27 mouse cellular contexts compared by ENCODE assay signal in the genomic region with DNA sequence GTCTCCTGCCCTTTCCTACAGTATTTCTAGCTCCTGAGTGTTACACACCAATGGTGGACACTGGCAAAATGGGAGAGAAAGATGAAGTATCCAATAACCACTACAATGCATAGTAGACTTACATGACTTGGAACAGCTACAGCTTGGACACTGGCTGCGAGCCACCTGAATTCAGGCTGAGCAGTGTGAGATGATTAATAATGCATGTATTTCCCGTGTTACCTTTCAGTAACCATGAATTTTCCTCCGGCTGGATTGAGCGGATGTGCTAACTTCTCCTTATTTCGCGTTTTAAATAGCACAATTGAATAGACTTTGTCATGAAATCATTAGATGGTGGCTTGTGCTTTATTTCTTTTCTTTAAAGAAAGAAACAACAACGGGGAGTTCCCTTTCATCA.
DNase-seq lines count a peak whose midpoint lies in the region; ATAC-seq and TF ChIP-seq lines count a peak whose summit lies in the region.
"Had no signal": no experiment of that assay in that cellular context is flagged by ENCODE, and none has a peak within 500 bp of the region (broad histone marks: within the 10 kb centered on the region; RNA-seq: fewer than 3 reads in every experiment).

No protein-coding gene starts in this region.

- peak overlapping the region; percentile 35; the same call in 1 of the 2 replicates for H3K27ac ChIP-seq in forebrain, embryonic 15.5 days (replicated peaks)
- H3K27ac ChIP-seq in forebrain, postnatal 0 days (ENCODE audit: low read depth, low read length): no peak overlapping the region
- H3K27ac ChIP-seq in hindbrain, embryonic 15.5 days (replicated peaks): peak overlapping the region; percentile 56
- no peak overlapping the region for H3K27ac ChIP-seq in hindbrain, embryonic 11.5 days (ENCODE audit: low read depth, low read length)
- peak overlapping the region; percentile 69; the same call in 1 of the 2 replicates for H3K27ac ChIP-seq in neural tube, embryonic 13.5 days (replicated peaks)
- peak overlapping the region; percentile 39 for H3K27ac ChIP-seq in neural tube, embryonic 15.5 days (replicated peaks)
- H3K27ac ChIP-seq in intestine, embryonic 16.5 days (ENCODE audit: low read length): no peak overlapping the region
- H3K27ac ChIP-seq: intestine, embryonic 15.5 days; kidney, postnatal 0 days; limb, embryonic 10.5 days; limb, embryonic 15.5 days; liver, embryonic 13.5 days had no signal

- peaks cover 9% of the 10 kb centered on the region for H3K4me1 ChIP-seq in forebrain, embryonic 15.5 days
- peaks cover 4% of the 10 kb centered on the region; the same call in 1 of the 2 replicates for H3K4me1 ChIP-seq in forebrain, postnatal 0 days (ENCODE audit: insufficient read depth)
- peaks cover 10% of the 10 kb centered on the region for H3K4me1 ChIP-seq in hindbrain, embryonic 15.5 days (replicated peaks)
- H3K4me1 ChIP-seq in hindbrain, embryonic 11.5 days (replicated peaks; ENCODE audit: control insufficient read depth, insufficient read depth, low read length): no peaks in the 10 kb centered on the region
- H3K4me1 ChIP-seq in neural tube, embryonic 13.5 days (replicated peaks): peaks cover 14% of the 10 kb centered on the region
- peaks cover 4% of the 10 kb centered on the region; the same call in 1 of the 2 replicates for H3K4me1 ChIP-seq in neural tube, embryonic 15.5 days
- no peaks in the 10 kb centered on the region for H3K4me1 ChIP-seq in intestine, embryonic 16.5 days (ENCODE audit: control insufficient read depth, insufficient read depth, low read length)
- H3K4me1 ChIP-seq: heart, embryonic 12.5 days; intestine, embryonic 15.5 days; limb, embryonic 10.5 days; limb, embryonic 15.5 days; liver, embryonic 13.5 days; megakaryocyte, embryonic 14.5 days had no signal

- H3K4me3 ChIP-seq in forebrain, embryonic 15.5 days: no peak overlapping the region
- H3K4me3 ChIP-seq in forebrain, postnatal 0 days (ENCODE audit: low read depth, low read length): no peak overlapping the region
- H3K4me3 ChIP-seq in hindbrain, embryonic 15.5 days: no peak overlapping the region
- H3K4me3 ChIP-seq in hindbrain, embryonic 11.5 days (ENCODE audit: low read depth, low read length): no peak overlapping the region
- H3K4me3 ChIP-seq in neural tube, embryonic 13.5 days: no peak overlapping the region
- H3K4me3 ChIP-seq in neural tube, embryonic 15.5 days (replicated peaks): no peak overlapping the region
- H3K4me3 ChIP-seq in intestine, embryonic 16.5 days (ENCODE audit: low read length): no peak overlapping the region
- H3K4me3 ChIP-seq: heart, embryonic 12.5 days; intestine, embryonic 15.5 days; limb, embryonic 10.5 days; limb, embryonic 15.5 days; liver, embryonic 13.5 days; megakaryocyte, embryonic 14.5 days had no signal

- no peaks in the 10 kb centered on the region for H3K9me3 ChIP-seq in forebrain, embryonic 15.5 days
- no peaks in the 10 kb centered on the region for H3K9me3 ChIP-seq in forebrain, postnatal 0 days (ENCODE audit: low read length)
- H3K9me3 ChIP-seq in hindbrain, embryonic 15.5 days: no peaks in the 10 kb centered on the region
- H3K9me3 ChIP-seq in hindbrain, embryonic 11.5 days (ENCODE audit: control insufficient read depth, low read length): no peaks in the 10 kb centered on the region
- H3K9me3 ChIP-seq in neural tube, embryonic 13.5 days: no peaks in the 10 kb centered on the region
- H3K9me3 ChIP-seq in neural tube, embryonic 15.5 days (replicated peaks): no peaks in the 10 kb centered on the region
- H3K9me3 ChIP-seq in intestine, embryonic 16.5 days (ENCODE audit: control insufficient read depth, low read length): no peaks in the 10 kb centered on the region
- H3K9me3 ChIP-seq: G1E; heart, embryonic 12.5 days; intestine, embryonic 15.5 days; limb, embryonic 10.5 days; limb, embryonic 15.5 days; liver, embryonic 13.5 days had no signal

- TF ChIP-seq CTCF in forebrain, postnatal 0 days (IDR thresholded peaks at IDR 0.05; ENCODE audit: low read depth): no peak

- ATAC-seq in forebrain, embryonic 15.5 days (replicated peaks): no peak; the same call in 1 of the 2 replicates
- no peak for ATAC-seq in forebrain, postnatal 0 days
- ATAC-seq in hindbrain, embryonic 15.5 days (ENCODE audit: low FRiP score, low read depth): no peak
- no peak for ATAC-seq in hindbrain, embryonic 11.5 days (ENCODE audit: low FRiP score)
- no peak for ATAC-seq in neural tube, embryonic 13.5 days (ENCODE audit: low read depth)
- no peak for ATAC-seq in neural tube, embryonic 15.5 days (ENCODE audit: low FRiP score)
- ATAC-seq in intestine, embryonic 16.5 days: no peak
- ATAC-seq: intestine, embryonic 15.5 days; lung, postnatal 0 days had no signal

- WGBS in forebrain, embryonic 15.5 days: 25% methylated on average over 7 of the region's 7 CpGs
- WGBS in forebrain, postnatal 0 days: 14% methylated on average over 7 of the region's 7 CpGs
- WGBS in hindbrain, embryonic 15.5 days: 47% methylated on average over 7 of the region's 7 CpGs
- 82% methylated on average over 7 of the region's 7 CpGs for WGBS in hindbrain, embryonic 11.5 days
- 38% methylated on average over 7 of the region's 7 CpGs for WGBS in neural tube, embryonic 13.5 days
- 39% methylated on average over 7 of the region's 7 CpGs for WGBS in neural tube, embryonic 15.5 days
- WGBS in intestine, embryonic 16.5 days: 80% methylated on average over 7 of the region's 7 CpGs

- DNase-seq in forebrain, postnatal 0 days: no peak
- DNase-seq in hindbrain, embryonic 11.5 days (ENCODE audit: low spot score): no peak
- no peak for DNase-seq in neural tube, embryonic 10.5 days (ENCODE audit: extremely low spot score, low spot score)
- DNase-seq: adrenal gland, adult 8-10 months; cerebellum, adult 9-10 months; cerebellum, postnatal 36 days; gastrocnemius, postnatal 25 days; heart, adult 18-20 months; heart, postnatal 4 days; kidney, adult 8-10 months; kidney, postnatal 4 days; liver, embryonic 13.5 days; lung, adult 18-20 months; lung, postnatal 4 days had no signal

- no peaks in the 10 kb centered on the region for H3K36me3 ChIP-seq in forebrain, embryonic 15.5 days
- no peaks in the 10 kb centered on the region for H3K36me3 ChIP-seq in forebrain, postnatal 0 days (ENCODE audit: insufficient read depth)
- H3K36me3 ChIP-seq in hindbrain, embryonic 15.5 days: no peaks in the 10 kb centered on the region
- no peaks in the 10 kb centered on the region for H3K36me3 ChIP-seq in hindbrain, embryonic 11.5 days (ENCODE audit: control insufficient read depth, insufficient read depth, low read length)
- no peaks in the 10 kb centered on the region for H3K36me3 ChIP-seq in neural tube, embryonic 13.5 days
- no peaks in the 10 kb centered on the region for H3K36me3 ChIP-seq in neural tube, embryonic 15.5 days
- no peaks in the 10 kb centered on the region for H3K36me3 ChIP-seq in intestine, embryonic 16.5 days (ENCODE audit: control insufficient read depth, insufficient read depth, low read length)
- H3K36me3 ChIP-seq: G1E; heart, embryonic 12.5 days; intestine, embryonic 15.5 days; limb, embryonic 10.5 days; limb, embryonic 15.5 days; liver, embryonic 13.5 days had no signal

- H3K9ac ChIP-seq in forebrain, embryonic 15.5 days (replicated peaks): no peak overlapping the region
- no peak overlapping the region for H3K9ac ChIP-seq in forebrain, postnatal 0 days
- no peak overlapping the region for H3K9ac ChIP-seq in hindbrain, embryonic 15.5 days
- no peak overlapping the region for H3K9ac ChIP-seq in hindbrain, embryonic 11.5 days (ENCODE audit: low read depth, low read length)
- H3K9ac ChIP-seq in neural tube, embryonic 13.5 days: no peak overlapping the region
- H3K9ac ChIP-seq in neural tube, embryonic 15.5 days (replicated peaks): no peak overlapping the region
- H3K9ac ChIP-seq in intestine, embryonic 16.5 days (ENCODE audit: low read depth, low read length): no peak overlapping the region
- H3K9ac ChIP-seq: heart, embryonic 12.5 days; intestine, embryonic 15.5 days; limb, embryonic 15.5 days; liver, embryonic 13.5 days had no signal

- no peaks in the 10 kb centered on the region for H3K27me3 ChIP-seq in forebrain, embryonic 15.5 days
- no peaks in the 10 kb centered on the region for H3K27me3 ChIP-seq in forebrain, postnatal 0 days (ENCODE audit: insufficient read depth, low read length)
- H3K27me3 ChIP-seq in hindbrain, embryonic 15.5 days: no peaks in the 10 kb centered on the region
- no peaks in the 10 kb centered on the region for H3K27me3 ChIP-seq in hindbrain, embryonic 11.5 days (ENCODE audit: control insufficient read depth, insufficient read depth, low read length)
- H3K27me3 ChIP-seq in neural tube, embryonic 13.5 days: no peaks in the 10 kb centered on the region
- H3K27me3 ChIP-seq in neural tube, embryonic 15.5 days (replicated peaks): no peaks in the 10 kb centered on the region
- no peaks in the 10 kb centered on the region for H3K27me3 ChIP-seq in intestine, embryonic 16.5 days (replicated peaks; ENCODE audit: control insufficient read depth, insufficient read depth, low read length)
- H3K27me3 ChIP-seq: heart, embryonic 12.5 days; intestine, embryonic 15.5 days; limb, embryonic 15.5 days; liver, embryonic 13.5 days; megakaryocyte, embryonic 14.5 days had no signal

- H3K4me2 ChIP-seq in forebrain, embryonic 15.5 days (replicated peaks): no peak overlapping the region
- no peak overlapping the region for H3K4me2 ChIP-seq in forebrain, postnatal 0 days (ENCODE audit: low read depth)
- H3K4me2 ChIP-seq in hindbrain, embryonic 15.5 days: no peak overlapping the region
- no peak overlapping the region for H3K4me2 ChIP-seq in hindbrain, embryonic 11.5 days (replicated peaks; ENCODE audit: low read depth, low read length)
- no peak overlapping the region for H3K4me2 ChIP-seq in neural tube, embryonic 13.5 days
- no peak overlapping the region; the same call in 1 of the 2 replicates for H3K4me2 ChIP-seq in neural tube, embryonic 15.5 days
- H3K4me2 ChIP-seq in intestine, embryonic 16.5 days (ENCODE audit: low read depth, low read length): no peak overlapping the region
- H3K4me2 ChIP-seq: heart, embryonic 12.5 days; intestine, embryonic 15.5 days; limb, embryonic 15.5 days; liver, embryonic 13.5 days had no signal

Comparison
In these comparisons a context has a peak if more than half of its experiments do, and no peak if none do; other contexts are left out.
1. H3K27ac ChIP-seq: peak in forebrain, embryonic 15.5 days (single experiment), hindbrain, embryonic 15.5 days (single experiment), neural tube, embryonic 13.5 days (single experiment) and neural tube, embryonic 15.5 days (single experiment); none in forebrain, postnatal 0 days (single experiment), hindbrain, embryonic 11.5 days (single experiment) and intestine, embryonic 16.5 days (single experiment).